Mouse (Mus musculus) midbrain, postnatal 0 days (tissue): ENCODE results near the gene Cfd. TPM values are rescaled to one million over a fixed set of nuclear protein-coding genes. Genes with fewer than 3 reads are reported as not detected.

Experiments
- ATAC-seq: fragments of 200-750 bp; cut with Nextera tagmentation; 2 replicates; pipeline ENCODE4 v1.8.0; 2017; ENCODE audit warnings: moderate number of reproducible peaks, mild to moderate bottlenecking, moderate TSS enrichment, moderate library complexity; ENCODE audit not compliant: low FRiP score
- DNase-seq: peaks from one replicate; pipeline ENCODE4 v3.0.0-alpha.2; 2015; ENCODE audit warnings: low spot score
- H3K27ac ChIP-seq: fragments of 300-500 bp; sonication (generic); 2 replicates; pipeline ENCODE4 v1.5.1; 2014; ENCODE audit warnings: low read depth, mild to moderate bottlenecking, low read length, mixed read lengths
- H3K27me3 ChIP-seq: fragments of 300-500 bp; sonication (generic); 2 replicates; pipeline ENCODE4 v1.6.1; 2014; ENCODE audit warnings: low read length, control low read depth, mixed read lengths; ENCODE audit not compliant: insufficient read depth
- H3K36me3 ChIP-seq: fragments of 300-500 bp; sonication (generic); 2 replicates; pipeline ENCODE4 v1.6.1; 2014; ENCODE audit warnings: low read length, control low read depth, mixed read lengths; ENCODE audit not compliant: insufficient read depth
- H3K4me1 ChIP-seq: fragments of 300-500 bp; sonication (generic); 2 replicates; pipeline ENCODE4 v1.6.1; 2014; ENCODE audit warnings: mild to moderate bottlenecking, control low read depth, antibody characterized with exemption, low read length, mixed read lengths; ENCODE audit not compliant: insufficient read depth
- H3K4me2 ChIP-seq: fragments of 300-500 bp; sonication (generic); 2 replicates; pipeline ENCODE4 v1.6.1; 2014; ENCODE audit warnings: low read depth, mild to moderate bottlenecking, low read length, mixed read lengths; ENCODE audit not compliant: poor library complexity, severe bottlenecking
- H3K4me3 ChIP-seq: fragments of 300-500 bp; sonication (generic); 2 replicates; pipeline ENCODE4 v1.5.1; 2014; ENCODE audit warnings: low read depth, mild to moderate bottlenecking, low read length, moderate library complexity
- H3K9ac ChIP-seq: fragments of 300-500 bp; sonication (generic); replicated peaks from 2 replicates; pipeline ENCODE4 v1.6.1; 2014; ENCODE audit warnings: mild to moderate bottlenecking, low read length, moderate library complexity, mixed read lengths; ENCODE audit not compliant: poor library complexity, severe bottlenecking
- H3K9me3 ChIP-seq: fragments of 300-500 bp; sonication (generic); 2 replicates; pipeline ENCODE4 v1.6.1; 2016; ENCODE audit warnings: low read length, control low read depth
- CTCF ChIP-seq: IDR thresholded peaks from 2 replicates; pipeline ENCODE4 v1.5.1; 2016; ENCODE audit warnings: antibody characterized with exemption, mild to moderate bottlenecking
- WGBS: fragments of 180-500 bp; shearing (Covaris S2); extraction: QIAGEN DNeasy Blood & Tissue Kit; methylation state at CpG from one replicate; pipeline ENCODE4 v1.1.7; 2014; 5-methylcytosine and 5-hydroxymethylcytosine counted together
- polyA plus RNA-seq: library from polyadenylated mRNA; unstranded; fragments of >200 nt; fragmentation: Nextera tagmentation; extraction: Ambion mirVana; gene quantifications from 2 replicates; pipeline ENCODE4 v1.2.1, GENCODE M21; 2015
- total RNA-seq: library from RNA; depleted of rRNA; stranded (reverse); fragments of >200 nt; gene quantifications from 2 replicates; pipeline ENCODE4 v1.2.3, GENCODE M21; 2014

Gene Cfd
- total and polyA plus RNA-seq, 2 experiments from 2014 or later, result not detected

GRCm38 (mm10) chr10:79926491-79927323 is 36.1 kb downstream of the Cfd start, which contains the start of gene Arid3a:
TSS of gene Arid3a (plus strand) at chr10:79927043.
- peaks cover 6% of the 10 kb centered on the region for H3K4me1 ChIP-seq
- H3K27me3 ChIP-seq, result peaks cover 17% of the 10 kb centered on the region
- peak within 1 kb of the TSS; percentile 82 for H3K27ac ChIP-seq
- DNase-seq, result peak; percentile 93
- H3K9me3 ChIP-seq, result no peaks in the 10 kb centered on the region
- H3K4me3 ChIP-seq, result peak within 1 kb of the TSS; percentile 89
- ATAC-seq, result peak; percentile 80
- peak within 1 kb of the TSS; percentile 90 for H3K4me2 ChIP-seq
- WGBS, result under 1% methylated on average over 61 of the region's 63 CpGs
- H3K36me3 ChIP-seq, result peaks cover 5% of the 10 kb centered on the region; the same call in 1 of the 2 replicates
- 0 out of 2 replicates have a peak, but pooled peaks have one; percentile 6 for TF ChIP-seq CTCF
- H3K9ac ChIP-seq, result peak within 1 kb of the TSS; percentile 86

GRCm38 (mm10) chr10:79927324-79928029 is 36.8 kb downstream of the Cfd start:
- Histone ChIP-seq H3K9me3 (no peaks in the 10 kb centered on the region), H3K4me1 (peaks cover 4% of the 10 kb centered on the region; the same call in 1 of the 2 replicates), H3K27ac (peak overlapping the region; percentile 82), H3K9ac (peak overlapping the region; percentile 86), H3K4me2 (peak overlapping the region; percentile 90), H3K4me3 (peak overlapping the region; percentile 89), H3K27me3 (peaks cover 12% of the 10 kb centered on the region), H3K36me3 (peaks cover 10% of the 10 kb centered on the region; the same call in 1 of the 2 replicates)
- peak; percentile 53 for DNase-seq
- peak; percentile 29 for ATAC-seq
- under 1% methylated on average over 50 of the region's 54 CpGs for WGBS
- peak; percentile 36 for TF ChIP-seq CTCF

GRCm38 (mm10) chr10:79928030-79928694 is 37.5 kb downstream of the Cfd start:
- Histone ChIP-seq H3K27me3 (peaks cover 5% of the 10 kb centered on the region), H3K4me3 (peak overlapping the region; percentile 89), H3K36me3 (peaks cover 10% of the 10 kb centered on the region; the same call in 1 of the 2 replicates), H3K9ac (peak overlapping the region; percentile 86), H3K4me2 (peak overlapping the region; percentile 90), H3K27ac (peak overlapping the region; percentile 82), H3K9me3 (no peaks in the 10 kb centered on the region), H3K4me1 (peaks cover 4% of the 10 kb centered on the region; the same call in 1 of the 2 replicates)
- ATAC-seq (no peak), DNase-seq (no peak)
- no peak for TF ChIP-seq CTCF
- under 1% methylated on average over 25 of the region's 29 CpGs for WGBS

- Histone ChIP-seq H3K36me3 (peaks cover 14% of the 10 kb centered on the region; the same call in 1 of the 2 replicates), H3K9ac (peak overlapping the region; percentile 50), H3K27ac (peak overlapping the region; percentile 82), H3K4me1 (peaks cover 4% of the 10 kb centered on the region; the same call in 1 of the 2 replicates), H3K27me3 (no peaks in the 10 kb centered on the region), H3K9me3 (no peaks in the 10 kb centered on the region), H3K4me3 (peak overlapping the region; percentile 89), H3K4me2 (peak overlapping the region; percentile 90)
- DNase-seq, result no peak
- no peak for TF ChIP-seq CTCF
- WGBS, result 39% methylated on average over 7 of the region's 9 CpGs
- no peak for ATAC-seq
These were observed 38.5 kb downstream of the Cfd start for GRCm38 (mm10) chr10:79928907-79929701.
